Mouse (Mus musculus) lung, postnatal 0 days (tissue): ENCODE results near the gene Bckdhb.

ENCODE experiments used
- CTCF ChIP-seq: IDR thresholded peaks from 2 replicates; pipeline ENCODE4 v1.5.1; 2016; ENCODE audit warnings: antibody characterized with exemption, mild to moderate bottlenecking
- EP300 ChIP-seq: IDR thresholded peaks from 2 replicates; pipeline ENCODE4 v1.6.1; 2016; ENCODE audit warnings: antibody characterized with exemption, mild to moderate bottlenecking, control low read depth

DNA sequence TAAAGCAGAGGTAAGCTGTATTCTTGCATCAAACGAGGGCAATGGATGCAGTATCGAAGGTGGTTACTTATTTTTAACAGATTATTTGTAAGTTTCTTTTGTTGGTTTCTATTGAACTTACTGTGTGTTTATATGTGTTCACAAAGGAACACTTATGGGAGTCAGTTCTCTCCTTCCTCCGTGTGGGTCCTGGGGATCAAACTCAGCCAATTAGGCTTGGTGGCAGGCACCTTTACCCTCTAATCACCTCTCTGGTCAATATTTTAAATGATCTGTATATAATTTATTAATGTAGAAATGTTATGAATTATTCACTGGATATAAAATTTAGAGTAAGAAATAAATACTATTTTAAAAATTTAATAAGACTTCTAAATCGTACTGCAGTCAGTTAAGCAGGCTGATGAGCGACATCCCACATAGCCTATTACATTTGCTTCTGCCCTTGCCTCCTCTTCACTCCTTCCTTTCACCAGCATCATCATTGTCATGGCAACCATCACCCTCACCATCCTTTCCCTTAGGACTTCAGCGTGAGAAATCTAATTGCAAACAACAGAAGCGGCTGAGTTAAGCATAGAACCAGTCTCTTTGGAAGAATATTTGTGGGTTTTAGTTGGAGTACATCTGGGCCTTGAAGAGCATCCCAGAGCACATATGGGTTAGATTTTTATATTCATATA lies 130.3 kb downstream of the Bckdhb start:
- TF ChIP-seq CTCF (no peak), EP300 (no peak)
